Mouse (Mus musculus) thymus, adult 2 months (tissue): ENCODE measurements at regions not wholly inside any gene's neighbourhood (a gene's known extent, or its start where the extent isn't known, plus 50 kb on each side); places are given as distances from the start of the nearest gene placed in this dataset.

Source experiments
- CTCF ChIP-seq: fragments of 200-500 bp; IDR thresholded peaks from 2 replicates; pipeline ENCODE4 v1.5.1; 2012; ENCODE audit warnings: mild to moderate bottlenecking, control low read depth, low read length, moderate library complexity, borderline replicate concordance; ENCODE audit not compliant: control insufficient read depth, poor library complexity, insufficient read depth; ENCODE audit errors: extremely low read depth
- POLR2A ChIP-seq: fragments of 200-500 bp; IDR thresholded peaks from 2 replicates; pipeline ENCODE4 v1.6.1; 2012; ENCODE audit warnings: mild to moderate bottlenecking, low read length, control low read depth, moderate library complexity; ENCODE audit not compliant: control insufficient read depth, poor library complexity, insufficient read depth; ENCODE audit errors: extremely low read depth

- TF ChIP-seq CTCF (no peak), POLR2A (no peak)
Observed at GRCm38 (mm10) chr1:61293106-61293505, 315.4 kb downstream of the Icos start.
